In genomic region chr13:18856026-18856802, GRCm38 (mm10) we compare ENCODE assay signal across 15 mouse cellular contexts.
DNase-seq lines count a peak whose midpoint lies in the region; ATAC-seq and TF ChIP-seq lines count a peak whose summit lies in the region.
"Had no signal": no experiment of that assay in that cellular context is flagged by ENCODE, and none has a peak within 500 bp of the region (broad histone marks: within the 10 kb centered on the region; RNA-seq: fewer than 3 reads in every experiment).

No protein-coding gene starts in this region.

- no peaks in the 10 kb centered on the region for H3K27me3 ChIP-seq in forebrain, postnatal 0 days (ENCODE audit: insufficient read depth, low read length)
- no peaks in the 10 kb centered on the region for H3K27me3 ChIP-seq in midbrain, embryonic 12.5 days
- H3K27me3 ChIP-seq in heart, embryonic 11.5 days (ENCODE audit: control insufficient read depth, insufficient read depth, low read length) = no peaks in the 10 kb centered on the region
- H3K27me3 ChIP-seq in heart, embryonic 10.5 days (ENCODE audit: insufficient read depth, poor library complexity, severe bottlenecking) = no peaks in the 10 kb centered on the region

- peak; percentile 25 to 28 for DNase-seq in frontal cortex, postnatal 10 days (ENCODE audit: low spot score in 2 of 2)
- no peak for DNase-seq in frontal cortex, postnatal 25 days (ENCODE audit: low spot score in 2 of 2)
- no peak for DNase-seq in ES-E14 (ENCODE audit: low read depth, low spot score)
- DNase-seq in forebrain, postnatal 0 days = peak; percentile 73
- DNase-seq in heart, embryonic 10.5 days (ENCODE audit: low spot score) = no peak
- DNase-seq in kidney, postnatal 4 days = no peak
- DNase-seq: adrenal gland, postnatal 14 days; B cell, adult 2 months; cerebellum, adult 18-20 months; lung, postnatal 36 days; thymus, postnatal 14 days had no signal

- no peak overlapping the region for H3K4me3 ChIP-seq in ES-E14 (ENCODE audit: insufficient read depth in 1 of 2, low read depth in 1 of 2, low read length in 2 of 2, poor library complexity in 1 of 2, severe bottlenecking in 1 of 2)
- no peak overlapping the region for H3K4me3 ChIP-seq in forebrain, postnatal 0 days (ENCODE audit: low read depth, low read length)
- no peak overlapping the region for H3K4me3 ChIP-seq in midbrain, embryonic 12.5 days
- H3K4me3 ChIP-seq in heart, embryonic 11.5 days (ENCODE audit: low read depth, low read length) = no peak overlapping the region
- H3K4me3 ChIP-seq in heart, embryonic 10.5 days = no peak overlapping the region
- H3K4me3 ChIP-seq: embryonic facial prominence, embryonic 10.5 days had no signal

- in situ Hi-C loops in ES-E14 (cut with MboI; ENCODE audit: low sequenced_read_pairs in 2 of 2, unreplicated experiment in 2 of 2) = no loop called here

- peaks cover 4% of the 10 kb centered on the region; the same call in 1 of the 2 replicates for H3K36me3 ChIP-seq in ES-E14 (ENCODE audit: control insufficient read depth, insufficient read depth, low read length, poor library complexity, severe bottlenecking)
- peaks cover 14% of the 10 kb centered on the region; the same call in 1 of the 2 replicates for H3K36me3 ChIP-seq in forebrain, postnatal 0 days (ENCODE audit: insufficient read depth)
- 0 out of 2 replicates have a peak, but pooled peaks cover 10% of the 10 kb centered on the region for H3K36me3 ChIP-seq in midbrain, embryonic 12.5 days
- no peaks in the 10 kb centered on the region for H3K36me3 ChIP-seq in heart, embryonic 11.5 days (ENCODE audit: control insufficient read depth, insufficient read depth, low read length)
- peaks cover 4% of the 10 kb centered on the region; the same call in 1 of the 2 replicates for H3K36me3 ChIP-seq in heart, embryonic 10.5 days

- peak; percentile 97 for ATAC-seq in forebrain, postnatal 0 days
- ATAC-seq in midbrain, embryonic 12.5 days (ENCODE audit: low FRiP score, low read depth) = peak; percentile 86
- no peak for ATAC-seq in heart, embryonic 11.5 days (replicated peaks; ENCODE audit: insufficient number of reproducible peaks, low FRiP score, low TSS enrichment)

- H3K27ac ChIP-seq in ES-E14 (ENCODE audit: insufficient read depth, low read depth, low read length, poor library complexity, severe bottlenecking) = no peak overlapping the region
- peak overlapping the region; percentile 35 for H3K27ac ChIP-seq in forebrain, postnatal 0 days (ENCODE audit: low read depth, low read length)
- peak overlapping the region; percentile 36; the same call in 1 of the 2 replicates for H3K27ac ChIP-seq in midbrain, embryonic 12.5 days (replicated peaks)
- no peak overlapping the region for H3K27ac ChIP-seq in heart, embryonic 11.5 days (ENCODE audit: low read depth, low read length)
- H3K27ac ChIP-seq in heart, embryonic 10.5 days = no peak overlapping the region
- H3K27ac ChIP-seq: embryonic facial prominence, embryonic 10.5 days had no signal

- 19% methylated on average over 8 of the region's 8 CpGs for WGBS in forebrain, postnatal 0 days
- 62% methylated on average over 8 of the region's 8 CpGs for WGBS in midbrain, embryonic 12.5 days
- WGBS in heart, embryonic 11.5 days (ENCODE audit: insufficient replicate concordance) = 86% methylated on average over 8 of the region's 8 CpGs
- WGBS in heart, embryonic 10.5 days = 79% methylated on average over 8 of the region's 8 CpGs

- no peak for TF ChIP-seq CTCF in forebrain, postnatal 0 days (IDR thresholded peaks at IDR 0.05; ENCODE audit: low read depth)

- H3K9me3 ChIP-seq in ES-E14 (ENCODE audit: control insufficient read depth, insufficient read depth, low read depth, low read length) = no peaks in the 10 kb centered on the region
- H3K9me3 ChIP-seq in forebrain, postnatal 0 days (ENCODE audit: low read length) = no peaks in the 10 kb centered on the region
- no peaks in the 10 kb centered on the region for H3K9me3 ChIP-seq in midbrain, embryonic 12.5 days
- no peaks in the 10 kb centered on the region for H3K9me3 ChIP-seq in heart, embryonic 11.5 days (replicated peaks; ENCODE audit: control insufficient read depth, low read length)
- no peaks in the 10 kb centered on the region for H3K9me3 ChIP-seq in heart, embryonic 10.5 days
- H3K9me3 ChIP-seq: embryonic facial prominence, embryonic 10.5 days had no signal

- H3K4me2 ChIP-seq in forebrain, postnatal 0 days (ENCODE audit: low read depth) = no peak overlapping the region
- H3K4me2 ChIP-seq in midbrain, embryonic 12.5 days (replicated peaks) = no peak overlapping the region
- no peak overlapping the region for H3K4me2 ChIP-seq in heart, embryonic 11.5 days
- H3K4me2 ChIP-seq: liver, embryonic 11.5 days had no signal

- peaks cover 0 to 2% of the 10 kb centered on the region in 2 experiments; a peak in 1 of 4 replicates for H3K4me1 ChIP-seq in ES-E14 (ENCODE audit: control insufficient read depth in 2 of 2, insufficient read depth in 2 of 2, low read length in 2 of 2, poor library complexity in 1 of 2)
- H3K4me1 ChIP-seq in forebrain, postnatal 0 days (ENCODE audit: insufficient read depth) = 0 out of 2 replicates have a peak, but pooled peaks cover 6% of the 10 kb centered on the region
- H3K4me1 ChIP-seq in midbrain, embryonic 12.5 days = no peaks in the 10 kb centered on the region
- no peaks in the 10 kb centered on the region for H3K4me1 ChIP-seq in heart, embryonic 11.5 days (ENCODE audit: control insufficient read depth, insufficient read depth, low read length)
- peaks cover 9% of the 10 kb centered on the region for H3K4me1 ChIP-seq in heart, embryonic 10.5 days
- H3K4me1 ChIP-seq: embryonic facial prominence, embryonic 10.5 days had no signal

- no peak overlapping the region for H3K9ac ChIP-seq in ES-E14 (ENCODE audit: insufficient read depth, low read depth, low read length, poor library complexity, severe bottlenecking)
- H3K9ac ChIP-seq in forebrain, postnatal 0 days = no peak overlapping the region
- no peak overlapping the region for H3K9ac ChIP-seq in midbrain, embryonic 12.5 days (replicated peaks)
- no peak overlapping the region for H3K9ac ChIP-seq in heart, embryonic 11.5 days (ENCODE audit: low read depth, low read length)

TF ChIP-seq in ES-E14, 5 proteins besides CTCF, POLR2A, EP300 and RAD21:
- no peak for TF ChIP-seq ZC3H11A (IDR thresholded peaks at IDR 0.05; ENCODE audit: borderline replicate concordance, low read depth, low read length)
- TF ChIP-seq HCFC1 (IDR thresholded peaks at IDR 0.05; ENCODE audit: borderline replicate concordance, insufficient read depth, low read length) = no peak
- peak; percentile 87 for TF ChIP-seq MAFK (IDR thresholded peaks at IDR 0.05; ENCODE audit: insufficient read depth, low read depth, low read length)
- TF ChIP-seq CHD2 (IDR thresholded peaks at IDR 0.05; ENCODE audit: low read depth, low read length) = no peak
- TF ChIP-seq ZNF384 (IDR thresholded peaks at IDR 0.05; ENCODE audit: low read depth, low read length) = no peak

Comparison
In these comparisons a context has a peak if more than half of its experiments do, and no peak if none do; other contexts are left out.
1. DNase-seq: peak in frontal cortex, postnatal 10 days (2 of 2) and forebrain, postnatal 0 days (single experiment); none in frontal cortex, postnatal 25 days (0 of 2), ES-E14 (single experiment), heart, embryonic 10.5 days (single experiment) and kidney, postnatal 4 days (0 of 2).
2. H3K27ac ChIP-seq: peak in forebrain, postnatal 0 days (single experiment) and midbrain, embryonic 12.5 days (single experiment); none in ES-E14 (single experiment), heart, embryonic 11.5 days (single experiment) and heart, embryonic 10.5 days (single experiment).